Mouse (Mus musculus) ES-E14 (cell line): Measurements from ENCODE around the gene Olfr577.

Source experiments
- MAFK ChIP-seq: IDR thresholded peaks from 2 replicates; pipeline ENCODE4 v1.6.1; 2014; ENCODE audit warnings: mild to moderate bottlenecking, low read depth, low read length, inconsistent platforms; ENCODE audit not compliant: insufficient read depth
- ZC3H11A ChIP-seq: IDR thresholded peaks from 2 replicates; pipeline ENCODE4 v1.6.1; 2012; ENCODE audit warnings: low read depth, mild to moderate bottlenecking, inconsistent platforms, low read length, borderline replicate concordance
- ZNF384 ChIP-seq: IDR thresholded peaks from 2 replicates; pipeline ENCODE4 v1.6.1; 2012; ENCODE audit warnings: low read depth, low read length, inconsistent platforms

GRCm38 (mm10) chr7:102950732-102951131, 25.0 kb downstream of the Olfr577 start:
- TF ChIP-seq ZC3H11A (no peak), ZNF384 (no peak), MAFK (no peak)
